Mouse (Mus musculus): ENCODE data around the gene Sorbs2. TPM values are rescaled to one million over a fixed set of nuclear protein-coding genes. Genes with fewer than 3 reads are reported as not detected.
A peak's percentile ranks its signal among the peaks of the same experiment; 100 is the strongest.

Sorbs2 gene
- polyA plus RNA-seq, 1 experiment from 2014 or later = 31.8 TPM

DNA sequence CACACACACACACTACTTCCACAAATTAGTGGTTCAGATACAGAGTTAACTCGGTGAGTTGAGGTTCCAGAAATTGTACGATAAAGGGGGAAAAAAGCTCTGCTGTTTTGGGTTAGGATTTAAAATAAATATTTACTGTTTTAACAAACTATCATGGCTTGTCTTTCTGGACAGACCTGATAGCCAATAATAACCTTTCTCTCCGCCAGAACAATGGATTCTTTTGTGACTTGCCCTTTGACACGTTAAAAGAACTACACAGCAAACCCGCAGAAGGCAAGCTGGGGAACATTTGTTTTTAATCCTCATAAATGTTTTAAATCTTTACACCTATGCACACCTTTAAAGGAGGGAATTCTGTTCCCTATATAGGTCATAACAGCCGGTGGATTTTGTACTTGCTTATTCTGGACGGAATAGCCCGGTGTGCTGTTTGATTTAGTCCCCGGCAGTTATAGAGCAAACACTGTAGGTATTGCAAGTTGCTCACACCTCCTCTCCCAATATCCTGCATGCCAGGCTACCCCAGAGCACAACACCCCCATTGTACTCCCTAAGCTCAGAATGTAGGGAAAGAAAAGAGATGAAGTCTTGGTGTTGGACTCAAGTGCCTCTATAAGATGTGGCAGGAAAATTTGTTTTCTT is 121.0 kb downstream of the Sorbs2 start:
- Histone ChIP-seq H3K9ac (no peak overlapping the region), H3K4me2 (replicated peaks) (peak overlapping the region; percentile 81), H3K27me3 (no peaks in the 10 kb centered on the region), H3K4me3 (peak overlapping the region; percentile 58), H3K9me3 (no peaks in the 10 kb centered on the region), H3K4me1 (0 out of 2 replicates have a peak, but pooled peaks cover 3% of the 10 kb centered on the region), H3K27ac (no peak overlapping the region), H3K36me3 (no peaks in the 10 kb centered on the region)
- no peak for ATAC-seq (ENCODE audit: insufficient number of reproducible peaks, insufficient read depth, low FRiP score, low TSS enrichment)
- 18% methylated on average over 9 of the region's 9 CpGs for WGBS

- no peak for ATAC-seq (ENCODE audit: insufficient number of reproducible peaks, insufficient read depth, low FRiP score, low TSS enrichment)
Measured at GRCm38 (mm10) chr8:45629066-45629430, 121.5 kb downstream of the Sorbs2 start.

GRCm38 (mm10) chr8:45631023-45631422 is 123.4 kb downstream of the Sorbs2 start:
- Histone ChIP-seq H3K4me2 (replicated peaks) (no peak overlapping the region), H3K9ac (no peak overlapping the region), H3K4me3 (no peak overlapping the region), H3K4me1 (peaks cover 6% of the 10 kb centered on the region; the same call in 1 of the 2 replicates), H3K9me3 (no peaks in the 10 kb centered on the region), H3K36me3 (no peaks in the 10 kb centered on the region), H3K27ac (no peak overlapping the region), H3K27me3 (no peaks in the 10 kb centered on the region)
- 76% methylated on average over 8 of the region's 8 CpGs for WGBS
- no peak for ATAC-seq (ENCODE audit: insufficient number of reproducible peaks, insufficient read depth, low FRiP score, low TSS enrichment)

More at GRCm38 (mm10) chr8:45629066-45629430, 121.5 kb downstream of the Sorbs2 start:
- no peaks in the 10 kb centered on the region for H3K9me3 ChIP-seq
- WGBS = 67% methylated on average over 8 of the region's 8 CpGs
- no peaks in the 10 kb centered on the region for H3K27me3 ChIP-seq
- H3K4me3 ChIP-seq = peak overlapping the region; percentile 58
- H3K4me1 ChIP-seq = 0 out of 2 replicates have a peak, but pooled peaks cover 3% of the 10 kb centered on the region
- H3K9ac ChIP-seq = no peak overlapping the region
- H3K27ac ChIP-seq = no peak overlapping the region
- no peaks in the 10 kb centered on the region for H3K36me3 ChIP-seq
- peak overlapping the region; percentile 81 for H3K4me2 ChIP-seq (replicated peaks)

- no peaks in the 10 kb centered on the region for H3K27me3 ChIP-seq
- no peaks in the 10 kb centered on the region for H3K9me3 ChIP-seq
- H3K4me1 ChIP-seq = peaks cover 3% of the 10 kb centered on the region; the same call in 1 of the 2 replicates
- WGBS = 74% methylated on average over 6 of the region's 6 CpGs
- no peak for ATAC-seq (ENCODE audit: insufficient number of reproducible peaks, insufficient read depth, low FRiP score, low TSS enrichment)
- no peak overlapping the region for H3K4me2 ChIP-seq (replicated peaks)
- no peaks in the 10 kb centered on the region for H3K36me3 ChIP-seq
- no peak overlapping the region for H3K9ac ChIP-seq
- H3K27ac ChIP-seq = no peak overlapping the region
- H3K4me3 ChIP-seq = no peak overlapping the region
Measured at GRCm38 (mm10) chr8:45635155-45635554, 127.6 kb downstream of the Sorbs2 start.

DNA sequence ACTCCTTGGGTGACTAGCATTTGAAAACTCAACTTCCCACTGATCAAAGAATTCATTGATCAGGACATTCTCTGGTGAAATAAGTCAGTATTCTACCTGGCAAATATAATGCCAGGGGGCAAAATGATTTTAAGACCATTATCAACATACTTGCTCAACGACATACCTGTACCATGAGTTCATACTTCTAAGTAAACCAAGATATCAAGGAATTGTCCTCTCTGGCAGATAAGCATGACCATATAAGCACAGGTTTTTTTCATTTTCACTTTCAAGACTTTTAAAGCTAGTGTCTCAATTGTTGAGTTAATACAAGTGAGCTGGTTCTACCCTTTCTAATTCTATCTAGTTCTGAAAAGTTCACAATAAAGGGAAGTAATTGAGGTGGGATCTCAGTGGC is 130.2 kb downstream of the Sorbs2 start:
- 87% methylated on average over 1 of the region's 1 CpGs for WGBS
- Histone ChIP-seq H3K9me3 (no peaks in the 10 kb centered on the region), H3K9ac (no peak overlapping the region), H3K27me3 (no peaks in the 10 kb centered on the region), H3K36me3 (no peaks in the 10 kb centered on the region), H3K27ac (no peak overlapping the region), H3K4me2 (replicated peaks) (no peak overlapping the region), H3K4me1 (peaks cover 3% of the 10 kb centered on the region; the same call in 1 of the 2 replicates), H3K4me3 (no peak overlapping the region)
- no peak for ATAC-seq (ENCODE audit: insufficient number of reproducible peaks, insufficient read depth, low FRiP score, low TSS enrichment)

DNA sequence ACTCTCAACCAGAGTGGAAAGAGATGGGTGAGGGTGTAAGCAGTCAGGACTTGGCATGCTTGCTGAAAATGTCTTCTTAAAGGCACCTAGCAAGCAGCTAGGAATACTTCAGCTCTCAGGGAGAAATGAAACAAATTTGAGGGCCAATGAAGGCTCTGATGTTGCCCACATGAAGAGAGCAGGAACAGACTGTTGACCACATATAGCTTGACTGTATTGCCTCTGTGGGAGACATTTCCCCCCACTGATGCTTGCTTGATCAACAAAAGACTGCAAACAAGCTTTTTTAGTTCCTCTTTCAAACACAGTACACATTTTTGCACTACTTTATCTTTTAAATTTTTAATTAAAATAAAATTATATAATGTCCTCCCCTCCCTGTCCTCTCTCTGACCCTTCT is 131.9 kb downstream of the Sorbs2 start:
- Histone ChIP-seq H3K27ac (no peak overlapping the region), H3K9me3 (no peaks in the 10 kb centered on the region), H3K36me3 (no peaks in the 10 kb centered on the region), H3K4me2 (replicated peaks) (no peak overlapping the region), H3K27me3 (no peaks in the 10 kb centered on the region), H3K9ac (no peak overlapping the region), H3K4me3 (no peak overlapping the region), H3K4me1 (peaks cover 3% of the 10 kb centered on the region; the same call in 1 of the 2 replicates)
- ATAC-seq (ENCODE audit: insufficient number of reproducible peaks, insufficient read depth, low FRiP score, low TSS enrichment) = no peak

GRCm38 (mm10) chr8:45644651-45645050 is 137.1 kb downstream of the Sorbs2 start:
- Histone ChIP-seq H3K4me3 (no peak overlapping the region), H3K36me3 (no peaks in the 10 kb centered on the region), H3K27ac (no peak overlapping the region), H3K9me3 (no peaks in the 10 kb centered on the region), H3K27me3 (no peaks in the 10 kb centered on the region), H3K9ac (no peak overlapping the region), H3K4me2 (replicated peaks) (no peak overlapping the region), H3K4me1 (no peaks in the 10 kb centered on the region)
- WGBS = 74% methylated on average over 2 of the region's 2 CpGs
- no peak for ATAC-seq (ENCODE audit: insufficient number of reproducible peaks, insufficient read depth, low FRiP score, low TSS enrichment)

- no peak for ATAC-seq (ENCODE audit: insufficient number of reproducible peaks, insufficient read depth, low FRiP score, low TSS enrichment)
- H3K4me2 ChIP-seq (replicated peaks) = no peak overlapping the region
- WGBS = 92% methylated on average over 7 of the region's 7 CpGs
- no peaks in the 10 kb centered on the region for H3K36me3 ChIP-seq
- no peak overlapping the region for H3K4me3 ChIP-seq
- no peak overlapping the region for H3K9ac ChIP-seq
- H3K27me3 ChIP-seq = no peaks in the 10 kb centered on the region
- H3K27ac ChIP-seq = no peak overlapping the region
- no peaks in the 10 kb centered on the region for H3K4me1 ChIP-seq
- H3K9me3 ChIP-seq = no peaks in the 10 kb centered on the region
Measured at GRCm38 (mm10) chr8:45649063-45649462, 141.5 kb downstream of the Sorbs2 start.

DNA sequence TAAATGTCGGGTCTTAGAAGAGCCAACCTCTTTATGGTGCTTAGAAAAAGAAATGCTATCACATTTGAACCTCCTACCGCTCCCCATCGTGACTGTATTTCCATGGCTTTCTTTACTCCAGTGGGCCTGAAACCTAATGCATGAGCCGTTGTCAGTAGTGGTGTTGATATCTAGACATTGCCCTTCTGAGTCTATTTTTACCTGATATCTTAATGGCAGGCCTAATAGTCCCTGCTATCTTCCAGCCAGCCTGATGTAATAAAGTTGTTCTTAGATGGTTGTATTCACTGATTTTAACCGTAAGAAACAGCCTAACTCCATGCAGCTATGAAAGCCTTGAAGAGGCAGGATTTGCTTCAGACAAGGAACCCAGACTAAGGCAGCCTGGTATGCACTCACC is 142.4 kb downstream of the Sorbs2 start:
- Histone ChIP-seq H3K4me2 (replicated peaks) (no peak overlapping the region), H3K27ac (no peak overlapping the region), H3K9me3 (no peaks in the 10 kb centered on the region), H3K27me3 (no peaks in the 10 kb centered on the region), H3K9ac (no peak overlapping the region), H3K4me3 (no peak overlapping the region), H3K36me3 (no peaks in the 10 kb centered on the region), H3K4me1 (peaks cover 5% of the 10 kb centered on the region)
- no peak for ATAC-seq (ENCODE audit: insufficient number of reproducible peaks, insufficient read depth, low FRiP score, low TSS enrichment)
- 72% methylated on average over 5 of the region's 5 CpGs for WGBS

- no peak for ATAC-seq (ENCODE audit: insufficient number of reproducible peaks, insufficient read depth, low FRiP score, low TSS enrichment)
- Histone ChIP-seq H3K27ac (no peak overlapping the region), H3K27me3 (no peaks in the 10 kb centered on the region), H3K36me3 (no peaks in the 10 kb centered on the region), H3K4me2 (replicated peaks) (no peak overlapping the region), H3K9me3 (no peaks in the 10 kb centered on the region), H3K4me1 (peaks cover 9% of the 10 kb centered on the region), H3K4me3 (no peak overlapping the region), H3K9ac (no peak overlapping the region)
- WGBS = 76% methylated on average over 3 of the region's 3 CpGs
Measured at GRCm38 (mm10) chr8:45658021-45658420, 150.4 kb downstream of the Sorbs2 start.

- no peak for ATAC-seq (ENCODE audit: insufficient number of reproducible peaks, insufficient read depth, low FRiP score, low TSS enrichment)
- peak overlapping the region; percentile 50; the same call in 1 of the 2 replicates for H3K27ac ChIP-seq
Measured at GRCm38 (mm10) chr8:45658458-45659325, 151.1 kb downstream of the Sorbs2 start.

DNA sequence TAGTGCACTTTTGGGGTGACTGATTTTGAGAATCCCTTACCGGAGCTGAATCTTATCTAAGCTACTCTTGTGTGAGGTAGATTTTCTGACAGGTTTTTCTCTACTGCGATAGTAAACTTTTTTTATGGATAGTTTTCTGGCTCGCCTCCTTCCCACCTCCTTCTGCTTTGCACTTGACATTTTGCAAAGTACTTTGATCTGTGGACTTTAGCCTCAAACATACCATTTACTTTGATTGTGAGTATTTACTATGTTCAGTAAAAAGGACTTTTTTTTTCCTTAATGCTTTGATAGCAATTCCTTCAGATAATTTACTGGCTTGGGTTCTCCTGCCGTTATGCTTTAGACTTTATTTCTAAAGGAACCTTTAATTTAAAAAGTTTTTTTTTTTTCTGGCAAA is 151.9 kb downstream of the Sorbs2 start:
- Histone ChIP-seq H3K27ac (no peak overlapping the region), H3K9me3 (no peaks in the 10 kb centered on the region), H3K9ac (no peak overlapping the region), H3K4me1 (peaks cover 9% of the 10 kb centered on the region), H3K4me3 (no peak overlapping the region), H3K4me2 (replicated peaks) (no peak overlapping the region), H3K27me3 (no peaks in the 10 kb centered on the region), H3K36me3 (no peaks in the 10 kb centered on the region)
- WGBS = 69% methylated on average over 4 of the region's 4 CpGs
- no peak for ATAC-seq (ENCODE audit: insufficient number of reproducible peaks, insufficient read depth, low FRiP score, low TSS enrichment)

More at GRCm38 (mm10) chr8:45658458-45659325, 151.1 kb downstream of the Sorbs2 start:
- Histone ChIP-seq H3K4me2 (replicated peaks) (peak overlapping the region; percentile 29), H3K4me3 (peak overlapping the region; percentile 9; the same call in 1 of the 2 replicates), H3K27me3 (no peaks in the 10 kb centered on the region), H3K9me3 (no peaks in the 10 kb centered on the region), H3K36me3 (no peaks in the 10 kb centered on the region), H3K9ac (no peak overlapping the region), H3K4me1 (peaks cover 9% of the 10 kb centered on the region)
- 18% methylated on average over 18 of the region's 18 CpGs for WGBS

Measured in embryonic facial prominence, embryonic 12.5 days (tissue).